Mouse (Mus musculus) cerebellum, adult 11 months (tissue): ENCODE measurements at regions not wholly inside any gene's neighbourhood (a gene's known extent, or its start where the extent isn't known, plus 50 kb on each side); places are given as distances from the start of the nearest gene placed in this dataset.
"Not testable (repeated sequence)": the region's sequence is repeated elsewhere in the genome, so short reads cannot be mapped to it uniquely, and the experiment has no call there.

ENCODE experiments used
- DNase-seq: peaks from one replicate; pipeline ENCODE4 v3.0.0; 2022

GRCm38 (mm10) chr1:177501288-177501687 lies 59.1 kb downstream of the Zbtb18 start:
- no peak for DNase-seq

GRCm38 (mm10) chr1:177503946-177504345 lies 61.8 kb downstream of the Zbtb18 start:
- DNase-seq, result no peak

DNA sequence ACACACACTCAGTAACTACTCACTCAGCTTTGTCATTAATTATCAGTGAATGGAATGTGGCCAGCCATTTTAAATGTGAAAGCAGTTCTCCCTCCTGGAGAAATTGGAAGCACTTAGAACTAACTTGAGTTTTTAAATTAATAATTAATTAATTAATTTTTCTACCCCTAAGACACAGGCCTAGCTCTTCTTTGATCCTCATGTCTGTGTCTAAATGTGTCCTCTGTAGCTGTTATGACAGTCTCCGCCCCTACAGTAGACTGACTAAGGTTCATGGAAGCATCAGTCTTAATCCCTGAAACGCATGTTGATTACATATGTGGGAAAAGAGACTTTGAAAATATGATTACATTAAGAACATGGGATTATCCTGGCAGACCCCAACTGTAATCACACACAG lies 62.6 kb downstream of the Zbtb18 start:
- DNase-seq, result no peak

GRCm38 (mm10) chr1:177507398-177507797 lies 65.2 kb downstream of the Zbtb18 start:
- not testable (repeated sequence) for DNase-seq

- DNase-seq, result no peak
These were observed 67.6 kb downstream of the Zbtb18 start for GRCm38 (mm10) chr1:177509786-177510185.

GRCm38 (mm10) chr1:177512116-177512515 lies 70.0 kb downstream of the Zbtb18 start:
- DNase-seq, result no peak

DNA sequence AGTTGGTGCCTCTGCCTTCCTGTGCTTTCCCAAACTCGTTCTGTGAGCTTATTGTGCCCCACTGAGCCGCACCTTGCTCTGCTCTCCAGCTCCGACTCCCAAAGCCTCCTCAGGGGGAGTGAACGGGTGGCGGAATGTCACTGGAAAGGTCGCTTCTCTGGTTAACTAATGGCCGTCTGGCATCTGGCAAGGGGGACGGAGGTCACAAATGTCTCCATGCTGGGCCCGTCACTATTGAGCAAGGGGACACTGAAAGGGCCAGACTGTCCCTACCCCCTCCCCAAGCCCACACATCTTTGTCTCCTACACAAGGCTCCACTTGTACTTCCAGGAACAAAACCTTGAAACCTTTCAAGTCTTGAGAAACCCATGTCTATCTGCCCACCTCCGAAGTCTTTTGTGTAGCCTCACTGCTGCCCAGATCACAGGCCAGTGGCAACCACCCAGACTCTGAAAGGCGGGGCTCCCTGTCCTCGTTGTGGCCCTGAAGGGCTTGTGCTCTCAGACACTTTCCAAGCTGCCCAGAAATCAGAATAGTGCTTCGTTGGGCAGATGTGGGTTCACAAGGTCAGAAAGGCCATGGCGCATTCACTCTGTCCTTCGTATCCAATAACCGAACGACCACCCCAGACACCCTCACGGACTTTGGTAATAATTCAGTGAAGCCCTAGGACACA lies 75.9 kb downstream of the Zbtb18 start:
- DNase-seq, result no peak

- no peak for DNase-seq
These were observed 76.9 kb downstream of the Zbtb18 start for GRCm38 (mm10) chr1:177518897-177519513.

DNA sequence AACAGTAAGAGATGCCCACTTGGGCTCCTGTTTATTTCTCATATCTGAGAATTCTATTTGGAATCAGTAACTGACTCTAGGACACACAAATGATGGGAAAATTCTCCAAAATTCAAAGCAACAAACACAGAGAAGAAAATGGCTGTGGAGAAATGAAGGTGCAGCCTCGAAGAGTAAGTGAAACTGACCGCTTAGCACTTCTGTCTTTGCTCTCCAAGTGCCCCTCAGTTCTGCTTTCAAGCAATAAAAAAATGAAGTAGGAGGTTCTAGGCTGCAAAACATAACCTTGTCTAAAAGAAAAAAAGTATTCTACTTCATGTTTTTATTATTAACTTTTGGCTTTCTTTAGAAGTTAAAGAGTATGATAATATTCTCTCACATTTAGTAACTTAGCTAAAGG lies 79.0 kb downstream of the Zbtb18 start:
- DNase-seq, result no peak

DNA sequence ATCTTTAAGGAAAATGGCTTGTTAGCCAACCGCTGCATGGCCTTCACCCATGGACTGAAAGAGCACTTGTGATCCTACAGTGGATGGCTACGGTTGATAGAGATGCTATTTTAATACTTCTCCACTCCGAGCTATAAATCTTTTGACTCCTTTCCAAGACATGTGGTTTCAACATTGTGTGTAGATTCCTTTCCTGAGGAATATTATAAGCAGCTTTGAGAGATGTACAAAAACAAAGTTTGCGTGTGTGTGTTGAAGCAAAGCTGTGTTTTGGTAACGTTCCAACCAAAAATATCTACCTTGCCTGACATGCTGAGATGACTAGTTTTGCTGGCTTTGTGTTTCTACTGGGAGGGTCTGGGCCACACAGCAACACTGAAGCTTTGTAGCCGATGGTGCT lies 83.0 kb downstream of the Zbtb18 start:
- no peak for DNase-seq

DNA sequence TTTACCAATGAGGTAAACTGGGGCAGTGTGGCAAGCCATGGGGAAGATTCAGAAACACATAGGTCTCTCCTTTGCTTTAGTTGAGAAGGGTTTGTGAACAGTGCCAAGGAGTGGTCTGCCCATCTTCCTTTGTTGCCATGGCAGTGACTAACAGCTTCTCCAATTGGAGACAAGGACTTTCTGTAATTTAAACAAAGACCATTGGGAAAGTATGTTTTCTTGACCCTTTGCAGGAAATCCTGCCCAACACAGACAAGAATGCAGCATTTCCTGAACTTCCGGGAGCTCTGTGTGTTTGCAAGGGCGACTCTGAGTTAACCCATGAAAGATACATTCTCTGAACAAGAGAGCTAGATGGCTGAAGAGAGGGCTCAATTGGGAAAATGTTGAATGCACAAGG lies 89.6 kb downstream of the Zbtb18 start:
- DNase-seq, result no peak

DNA sequence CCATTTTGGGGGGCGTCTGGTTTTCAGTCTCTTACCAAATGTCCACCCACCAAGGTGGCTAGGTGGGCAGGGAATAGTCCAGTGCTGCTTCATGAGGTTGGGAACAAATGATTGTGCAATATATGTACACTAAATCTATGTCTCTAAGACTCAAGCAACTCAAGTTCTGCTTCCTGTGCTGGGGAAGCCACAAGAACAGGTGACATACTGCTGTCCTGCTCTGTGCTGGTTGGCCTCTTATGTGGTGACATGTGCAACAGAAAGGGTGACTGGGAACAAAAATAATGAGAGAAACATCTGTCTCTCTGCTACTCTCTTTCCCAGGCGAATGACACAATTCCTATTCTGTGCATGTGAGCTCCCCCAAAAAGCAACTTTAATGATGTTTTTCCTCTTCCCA lies 90.5 kb downstream of the Zbtb18 start:
- no peak for DNase-seq

- no peak for DNase-seq
These were observed 91.2 kb downstream of the Zbtb18 start for GRCm38 (mm10) chr1:177533332-177533731.

- DNase-seq, result no peak
These were observed 103.0 kb downstream of the Zbtb18 start for GRCm38 (mm10) chr1:177545031-177545735.

DNA sequence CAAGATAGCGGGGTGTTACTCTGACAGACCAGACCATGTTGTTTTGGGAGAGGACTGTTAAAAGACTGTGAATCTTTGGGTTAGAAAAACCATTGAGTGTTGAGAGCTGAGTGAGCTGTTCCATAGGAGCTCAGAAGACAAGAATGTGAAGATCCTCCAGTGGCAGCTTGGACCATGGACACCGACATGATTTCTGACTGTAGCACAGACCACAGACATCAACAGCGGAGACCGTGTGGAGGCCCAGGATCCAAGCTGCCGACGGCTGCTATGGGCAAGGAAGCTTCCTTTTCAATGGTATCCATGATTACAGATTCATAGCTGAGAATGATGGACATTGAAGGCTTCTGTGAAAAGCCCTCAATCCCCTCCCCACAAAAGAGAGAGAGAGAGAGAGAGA lies 105.6 kb downstream of the Zbtb18 start:
- DNase-seq, result no peak

GRCm38 (mm10) chr1:177555471-177556291 lies 113.5 kb downstream of the Zbtb18 start:
- DNase-seq, result no peak

- no peak for DNase-seq
These were observed 115.3 kb downstream of the Zbtb18 start for GRCm38 (mm10) chr1:177557432-177557831.

GRCm38 (mm10) chr1:177557856-177558255 lies 115.7 kb downstream of the Zbtb18 start:
- DNase-seq, result no peak

DNA sequence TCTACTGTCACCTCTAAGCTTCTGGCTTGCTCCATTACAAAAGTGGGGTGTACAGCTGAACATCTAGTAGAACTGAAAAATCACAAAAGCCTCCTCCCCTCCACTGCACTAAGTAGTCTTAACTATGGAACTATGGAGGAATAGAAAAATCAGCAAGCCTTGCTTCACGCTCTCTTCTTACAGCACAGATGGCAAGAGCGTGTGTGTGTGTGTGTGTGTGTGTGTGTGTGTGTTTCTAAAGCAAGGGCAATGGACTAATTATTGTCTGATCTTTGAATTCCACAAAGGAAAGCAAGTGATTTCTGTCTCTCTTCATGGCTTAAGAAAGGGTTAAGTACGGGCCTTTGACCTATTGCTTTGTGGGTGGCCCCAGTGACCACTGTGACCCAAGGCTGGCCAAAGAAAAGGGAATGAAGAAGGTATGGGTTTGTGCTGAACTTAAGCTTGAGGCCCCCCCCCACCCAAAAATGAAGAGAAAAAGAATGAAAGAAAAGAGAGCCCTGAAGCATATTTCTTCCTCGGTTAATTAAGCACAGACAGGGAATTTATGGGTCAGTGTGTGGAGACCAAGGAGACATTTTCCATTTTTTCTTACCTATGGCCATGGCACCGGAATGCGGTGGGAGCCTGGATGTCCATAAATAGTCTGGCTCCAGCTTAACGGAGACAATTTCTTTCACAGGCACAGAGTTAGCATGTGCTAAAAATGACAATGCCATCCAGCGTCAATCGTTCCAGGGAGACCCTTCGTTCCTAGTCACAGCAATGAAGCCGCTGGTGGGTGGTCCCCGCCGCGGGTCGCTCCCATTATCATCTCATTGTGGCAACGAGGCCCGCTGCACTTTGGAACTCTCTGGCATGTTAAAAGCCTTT lies 119.8 kb downstream of the Zbtb18 start:
- DNase-seq, result no peak

GRCm38 (mm10) chr1:177562589-177562912 lies 120.4 kb downstream of the Zbtb18 start:
- DNase-seq, result no peak

GRCm38 (mm10) chr1:177565678-177566077 lies 123.5 kb downstream of the Zbtb18 start:
- no peak for DNase-seq

DNA sequence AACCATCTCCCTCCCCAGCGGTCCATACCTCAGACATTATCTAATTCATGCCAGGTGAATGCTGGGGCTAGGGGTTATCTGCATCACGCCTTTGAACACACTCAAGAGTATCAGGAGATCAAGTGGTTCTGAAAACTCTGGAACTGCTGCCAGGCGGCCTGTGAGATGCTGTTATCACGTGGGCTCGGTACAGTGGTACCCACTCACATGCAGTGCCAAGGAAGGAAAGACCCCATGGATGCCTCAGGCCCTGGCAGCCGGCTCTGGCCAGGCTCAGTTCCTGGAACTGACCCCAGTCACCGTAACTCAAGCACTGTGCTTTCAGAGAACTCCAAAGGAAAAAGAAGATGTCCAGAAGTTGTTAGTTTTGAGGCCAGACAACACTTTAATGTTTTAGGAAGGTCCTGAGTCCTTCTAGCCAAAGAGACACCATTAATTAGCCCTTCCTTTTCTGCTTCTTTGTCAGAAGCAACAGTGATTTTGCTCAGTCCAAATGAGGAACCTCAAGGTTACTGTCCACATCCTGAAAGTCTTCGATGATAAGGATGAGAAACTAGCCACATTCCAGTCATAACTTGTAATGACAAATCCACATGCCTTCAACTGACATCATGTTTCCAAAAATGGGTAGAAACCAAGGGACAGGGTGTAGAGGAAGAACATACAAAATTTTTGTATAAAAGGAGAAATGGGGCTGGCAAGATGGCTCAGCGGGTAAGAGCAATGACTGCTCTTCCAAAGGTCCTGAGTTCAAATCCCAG lies 126.1 kb downstream of the Zbtb18 start:
- DNase-seq, result no peak
